Mouse (Mus musculus) skeletal muscle tissue, postnatal 0 days (tissue): ENCODE measurements around the gene Rsrc1. TPM values are rescaled to one million over a fixed set of nuclear protein-coding genes. Genes with fewer than 3 reads are reported as not detected.

ENCODE experiments used
- polyA plus RNA-seq: library from polyadenylated mRNA; unstranded; fragments of >200 nt; fragmentation: Nextera tagmentation; extraction: Ambion mirVana; gene quantifications from 2 replicates; pipeline ENCODE4 v1.2.1, GENCODE M21; 2015

The Rsrc1 gene
- polyA plus RNA-seq: 15.7 and 23.4 TPM in 2 replicates

DNA sequence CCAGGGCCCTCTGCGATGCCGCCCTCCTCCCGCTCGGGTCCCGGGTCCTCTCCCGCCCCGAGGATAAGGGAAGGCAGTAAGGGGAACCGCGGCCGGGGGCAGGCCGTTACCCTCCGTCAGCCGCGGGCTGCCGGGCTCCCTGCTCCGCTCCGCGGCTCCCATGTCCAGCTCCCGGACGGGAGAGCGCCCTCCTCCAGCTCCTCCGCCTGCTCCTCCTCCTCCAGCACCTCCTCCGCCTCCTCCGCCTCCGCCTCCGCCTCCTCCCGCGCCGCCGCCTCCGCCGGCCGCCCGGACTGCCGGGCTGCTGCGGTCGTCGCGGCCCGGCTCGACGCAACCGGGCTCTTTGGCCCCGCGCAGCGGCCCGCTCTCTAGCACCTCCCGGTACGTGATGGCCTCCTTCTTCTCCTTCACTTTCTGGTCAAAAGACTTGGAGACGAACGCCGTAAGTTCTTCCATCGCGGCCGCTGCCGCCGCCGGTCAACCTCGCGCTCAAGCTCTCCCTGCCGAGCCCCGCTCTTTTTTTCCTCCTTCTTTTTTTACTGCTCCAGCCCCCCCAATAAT lies at the start of gene Rsrc1:
Gene Rsrc1, plus strand, starts transcription at position 290 of the 561 bp plus-strand sequence.

DNA sequence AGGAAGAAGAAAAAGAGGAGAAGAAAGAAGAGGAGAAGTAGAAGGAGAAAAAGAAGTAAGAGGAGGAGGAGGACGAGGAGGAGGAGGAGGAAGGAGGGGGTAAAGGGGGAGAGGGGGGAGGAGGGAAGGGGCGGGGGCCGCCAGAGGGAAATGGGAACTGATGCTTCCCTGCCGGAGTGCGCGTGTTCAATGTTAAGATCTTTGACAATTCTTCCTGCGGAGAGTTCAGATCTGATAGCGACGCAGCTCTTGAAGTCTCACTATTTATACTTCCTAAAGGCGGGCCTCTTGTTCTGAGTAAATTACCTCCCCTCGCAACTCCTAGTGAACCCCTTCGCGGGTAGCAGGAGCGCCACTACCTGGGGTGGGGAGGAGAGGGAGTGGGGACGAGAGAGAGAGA lies 516 bp downstream of the Rsrc1 start, which contains the start of gene Shox2:
Gene Shox2, minus strand, starts transcription at position 66 of the 400 bp plus-strand sequence.

DNA sequence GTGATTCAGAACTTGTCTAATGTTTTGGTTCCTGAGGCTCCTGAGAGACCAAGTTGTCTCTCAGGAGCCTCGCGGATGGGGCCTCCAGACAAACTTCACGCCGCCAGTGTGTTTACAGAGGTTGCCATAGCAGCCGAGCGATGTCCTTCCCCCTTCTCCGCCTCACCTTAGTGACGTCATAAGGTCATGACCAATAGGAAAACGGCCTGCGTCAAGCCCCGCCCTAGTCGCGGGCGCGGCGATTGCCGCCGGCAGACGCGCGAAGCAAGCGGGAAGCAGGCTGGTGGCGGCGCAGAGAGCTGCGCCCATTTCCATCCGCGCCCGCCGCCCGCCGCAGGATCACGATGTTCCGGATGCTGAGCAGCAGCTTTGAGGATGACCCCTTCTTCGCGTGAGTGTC lies 392.7 kb downstream of the Rsrc1 start, which contains the start of gene Mlf1:
Gene Mlf1, plus strand, starts transcription at position 226 of the 400 bp plus-strand sequence.

DNA sequence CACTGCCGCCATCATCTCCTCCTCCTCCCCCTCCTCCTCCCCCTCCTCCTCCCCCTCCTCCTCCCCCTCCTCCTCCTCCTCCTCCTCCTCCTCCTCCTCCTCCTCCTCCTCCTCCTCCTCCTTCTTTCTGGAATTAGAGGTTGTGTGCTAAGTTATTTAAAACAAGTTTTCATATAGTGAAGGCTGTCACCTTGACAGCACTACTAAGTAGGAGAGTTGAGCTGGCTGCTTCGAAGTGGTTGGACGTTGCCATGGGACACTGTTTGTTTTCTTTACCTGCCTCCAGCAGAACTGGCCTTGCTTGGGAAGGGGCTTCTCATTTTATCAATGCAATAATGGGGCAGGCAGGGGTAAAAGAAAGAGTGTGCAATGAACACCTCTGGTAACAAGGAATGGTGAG lies 393.9 kb downstream of the Rsrc1 start, which contains the start of gene Gm17402:
Gene Gm17402, minus strand, starts transcription at position 101 of the 400 bp plus-strand sequence.

Other genes starting within 250 kb of the Rsrc1 start
- gene Shox2, start 381 bp downstream of the Rsrc1 start, polyA plus RNA-seq: 17.4 and 21.1 TPM in 2 replicates